Mouse (Mus musculus) 3T3-L1 (cell line): ENCODE data around the gene Plppr1.

Source experiments
- DNase-seq: peaks from one replicate; pipeline ENCODE4 v3.0.0-alpha.2; 2015; ENCODE audit warnings: low read depth, low spot score

Gene Plppr1

GRCm38 (mm10) chr4:49118842-49119241 lies 59.8 kb downstream of the Plppr1 start:
- DNase-seq, result no peak

DNA sequence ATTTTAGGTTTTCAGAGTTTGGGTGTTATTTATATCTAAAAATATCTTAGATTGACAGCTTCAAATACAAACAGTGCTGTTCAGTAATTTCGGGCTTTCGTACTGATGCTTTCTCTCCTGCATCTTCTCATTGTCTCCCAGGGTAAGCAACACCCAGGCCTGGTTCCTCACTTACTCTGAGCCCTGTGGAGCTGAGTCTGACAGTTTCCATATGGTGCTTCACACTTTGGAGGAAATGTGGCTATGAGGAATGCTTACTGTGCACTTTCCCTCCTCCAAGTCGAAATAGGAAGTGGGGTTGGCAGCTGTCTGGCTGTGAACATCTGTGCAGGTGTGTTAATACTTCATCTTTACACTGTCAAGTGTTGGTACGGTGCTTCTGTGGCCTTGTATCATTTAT lies 85.7 kb downstream of the Plppr1 start:
- no peak for DNase-seq

DNA sequence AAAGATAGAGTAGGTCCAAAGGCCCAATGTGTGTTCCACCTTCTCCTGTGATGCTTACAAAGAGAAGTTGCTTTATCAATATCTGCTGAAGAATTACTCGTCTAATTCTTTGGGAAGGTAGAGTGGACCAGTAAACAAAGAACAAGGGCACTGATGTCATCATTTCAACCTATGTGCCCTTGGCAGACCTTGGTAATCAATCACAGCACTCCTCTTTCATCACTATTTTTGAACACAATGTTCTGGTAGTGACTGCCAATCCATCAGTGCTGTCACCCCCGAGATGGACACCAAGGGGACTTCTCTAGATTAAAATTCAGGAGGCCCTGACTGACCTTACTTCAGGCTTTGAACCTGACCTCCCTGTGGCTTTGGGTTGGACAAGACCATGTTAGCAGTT lies 89.7 kb downstream of the Plppr1 start:
- no peak for DNase-seq

- DNase-seq, result no peak
Measured at GRCm38 (mm10) chr4:49149251-49149650, 90.2 kb downstream of the Plppr1 start.

DNA sequence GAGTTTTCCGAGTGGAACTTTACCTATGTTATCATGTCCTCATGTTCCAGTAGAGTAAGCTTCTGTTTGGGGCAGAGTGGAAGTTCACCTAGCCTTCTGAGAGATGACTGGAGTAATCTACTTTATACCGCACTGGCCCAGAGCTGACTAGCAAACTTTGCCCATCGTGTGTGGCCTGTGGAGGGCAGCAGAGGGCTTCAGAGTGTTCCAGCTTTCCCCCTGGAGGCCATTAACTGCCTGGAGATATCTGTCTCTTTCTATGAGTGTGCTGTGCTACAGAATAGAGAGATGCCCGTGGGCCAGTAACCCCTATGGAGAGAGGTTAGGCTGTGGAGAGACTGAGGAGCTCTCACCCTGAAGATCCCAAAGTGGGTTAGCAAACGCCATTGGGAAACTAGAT lies 94.8 kb downstream of the Plppr1 start:
- DNase-seq, result peak; percentile 43

GRCm38 (mm10) chr4:49156781-49157180 lies 97.7 kb downstream of the Plppr1 start:
- no peak for DNase-seq

DNA sequence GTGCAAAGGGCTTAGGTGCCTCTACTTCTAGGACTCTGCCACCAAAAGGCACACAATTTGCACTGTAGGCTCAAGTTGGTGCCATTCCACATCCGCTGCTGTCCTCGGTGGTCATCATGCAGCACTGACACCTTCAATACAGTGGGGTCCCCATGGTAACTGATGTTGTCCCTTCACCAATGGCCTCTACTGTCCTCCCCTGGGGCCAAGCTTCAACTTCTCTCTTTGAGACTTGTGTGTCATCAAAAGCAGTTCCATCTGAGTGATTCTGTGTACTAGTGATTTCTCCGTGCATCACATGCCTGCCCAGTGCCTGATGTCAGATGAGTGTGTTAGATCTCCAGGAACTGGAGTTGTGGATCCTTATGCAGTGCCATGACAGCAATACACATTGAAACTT lies 104.2 kb downstream of the Plppr1 start:
- no peak for DNase-seq

- DNase-seq, result no peak
Measured at GRCm38 (mm10) chr4:49166391-49166790, 107.3 kb downstream of the Plppr1 start.

DNA sequence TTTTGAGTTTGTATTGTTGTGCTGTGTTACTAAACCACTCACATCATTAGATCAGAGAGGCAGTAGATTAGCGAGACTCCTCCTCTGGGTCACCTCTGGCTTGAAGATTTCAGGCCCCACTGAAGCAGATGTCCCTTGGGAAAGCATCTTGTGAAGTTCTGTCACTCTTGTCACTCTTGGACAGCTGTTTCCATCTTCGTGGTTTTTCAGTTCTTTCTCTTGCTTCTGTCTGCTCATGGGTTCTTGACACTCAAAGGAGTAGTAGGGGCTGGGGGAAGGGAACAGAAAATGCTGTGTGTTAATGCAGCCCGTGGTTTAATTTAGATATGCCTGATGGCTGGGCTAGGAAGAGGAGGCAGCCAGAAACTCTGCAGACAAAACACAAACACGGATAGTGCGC lies 108.0 kb downstream of the Plppr1 start:
- no peak for DNase-seq

DNA sequence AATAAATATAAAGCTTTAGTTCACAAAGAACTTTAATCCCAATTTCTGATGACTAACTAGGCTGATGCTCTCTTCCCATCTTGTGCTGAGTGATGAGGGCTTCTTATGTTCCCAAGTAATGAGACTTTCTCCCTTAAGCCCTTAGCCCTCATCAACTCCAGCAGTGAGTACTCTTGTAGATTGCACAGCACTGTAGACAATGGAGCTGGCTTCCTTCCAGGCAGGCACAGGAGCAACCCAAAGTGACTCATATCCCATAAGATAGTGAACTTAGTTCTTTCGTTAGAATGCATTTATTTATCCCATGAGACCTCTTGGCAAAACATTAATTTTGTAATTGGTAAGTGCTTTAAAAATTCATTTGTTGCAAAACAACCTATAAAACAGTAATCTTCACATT lies 110.4 kb downstream of the Plppr1 start:
- peak; percentile 12 for DNase-seq

- no peak for DNase-seq
Measured at GRCm38 (mm10) chr4:49178101-49178500, 119.0 kb downstream of the Plppr1 start.

DNA sequence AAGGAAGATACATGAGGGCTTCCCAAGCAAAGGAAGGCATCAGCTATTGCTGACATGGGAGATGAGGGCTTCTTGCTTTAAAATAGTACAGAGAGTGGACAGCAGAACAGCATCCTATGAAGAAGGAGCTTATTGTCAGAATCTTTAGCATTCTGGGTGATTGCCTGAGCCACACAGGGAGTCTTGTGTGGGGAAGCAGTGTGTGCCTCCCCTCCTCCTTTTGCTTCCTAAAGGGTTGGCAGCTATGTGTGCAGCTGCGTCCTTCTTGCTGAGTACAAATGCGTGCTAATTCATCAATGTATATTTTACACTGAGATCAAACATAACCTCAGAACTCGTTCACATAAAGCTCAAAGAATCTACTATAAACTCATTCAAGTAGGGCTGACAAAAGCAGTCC lies 119.8 kb downstream of the Plppr1 start:
- no peak for DNase-seq

DNA sequence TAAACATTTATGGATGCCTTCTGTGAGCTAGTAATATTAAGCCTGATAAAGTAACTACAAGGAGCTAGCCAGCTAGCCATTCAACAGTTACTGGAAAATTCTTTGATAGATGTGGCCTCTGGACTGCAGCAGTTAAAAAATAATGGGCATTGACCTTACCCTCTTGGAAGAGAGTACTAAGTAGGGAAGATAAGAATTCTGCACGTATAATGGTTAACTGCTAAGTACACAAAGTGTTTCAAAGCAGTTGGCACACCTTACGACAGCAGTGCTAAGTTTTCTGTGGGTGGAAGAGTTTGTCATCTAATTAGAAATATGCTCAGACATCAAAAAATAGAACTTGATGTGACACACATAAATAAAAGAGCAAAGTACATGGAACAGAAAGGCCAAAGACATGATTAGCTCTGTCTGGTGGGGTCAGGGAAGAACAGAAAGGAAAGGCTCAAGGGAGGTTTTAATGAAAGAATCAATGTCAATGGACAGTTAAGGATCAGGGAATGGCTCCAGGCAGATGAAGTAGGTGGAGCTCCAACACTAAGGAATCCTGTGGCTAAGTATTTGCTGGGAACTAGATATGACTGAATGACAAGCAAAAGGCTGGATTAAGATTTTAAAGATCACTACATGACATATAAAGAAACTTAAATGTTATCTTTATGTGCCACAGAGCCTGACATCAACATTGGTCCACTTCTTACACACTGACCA lies 120.6 kb downstream of the Plppr1 start:
- no peak for DNase-seq

GRCm38 (mm10) chr4:49189991-49190526 lies 131.0 kb downstream of the Plppr1 start:
- DNase-seq, result no peak

- peak; percentile 13 for DNase-seq
Measured at GRCm38 (mm10) chr4:49197125-49197747, 138.2 kb downstream of the Plppr1 start.

DNA sequence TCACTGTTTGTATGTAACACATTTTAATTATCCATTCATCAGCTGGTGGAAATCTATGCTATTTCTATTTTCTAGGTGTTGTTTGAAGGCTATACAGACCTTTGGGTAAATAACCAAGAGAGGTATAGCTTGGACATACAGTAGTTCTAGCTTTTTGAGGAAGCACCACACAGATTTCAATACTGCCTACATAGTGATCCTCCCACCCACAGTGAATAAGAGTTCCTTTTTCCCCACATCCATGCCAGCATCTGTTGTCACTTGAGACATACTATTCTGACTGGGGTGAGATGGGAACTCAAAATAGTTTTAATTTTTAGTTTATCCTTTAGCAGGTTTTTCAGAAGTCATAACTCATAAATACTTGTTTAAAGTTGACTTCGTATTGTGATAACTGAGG lies 151.4 kb downstream of the Plppr1 start:
- no peak for DNase-seq

- no peak for DNase-seq
Measured at GRCm38 (mm10) chr4:49211582-49211981, 152.5 kb downstream of the Plppr1 start.

DNA sequence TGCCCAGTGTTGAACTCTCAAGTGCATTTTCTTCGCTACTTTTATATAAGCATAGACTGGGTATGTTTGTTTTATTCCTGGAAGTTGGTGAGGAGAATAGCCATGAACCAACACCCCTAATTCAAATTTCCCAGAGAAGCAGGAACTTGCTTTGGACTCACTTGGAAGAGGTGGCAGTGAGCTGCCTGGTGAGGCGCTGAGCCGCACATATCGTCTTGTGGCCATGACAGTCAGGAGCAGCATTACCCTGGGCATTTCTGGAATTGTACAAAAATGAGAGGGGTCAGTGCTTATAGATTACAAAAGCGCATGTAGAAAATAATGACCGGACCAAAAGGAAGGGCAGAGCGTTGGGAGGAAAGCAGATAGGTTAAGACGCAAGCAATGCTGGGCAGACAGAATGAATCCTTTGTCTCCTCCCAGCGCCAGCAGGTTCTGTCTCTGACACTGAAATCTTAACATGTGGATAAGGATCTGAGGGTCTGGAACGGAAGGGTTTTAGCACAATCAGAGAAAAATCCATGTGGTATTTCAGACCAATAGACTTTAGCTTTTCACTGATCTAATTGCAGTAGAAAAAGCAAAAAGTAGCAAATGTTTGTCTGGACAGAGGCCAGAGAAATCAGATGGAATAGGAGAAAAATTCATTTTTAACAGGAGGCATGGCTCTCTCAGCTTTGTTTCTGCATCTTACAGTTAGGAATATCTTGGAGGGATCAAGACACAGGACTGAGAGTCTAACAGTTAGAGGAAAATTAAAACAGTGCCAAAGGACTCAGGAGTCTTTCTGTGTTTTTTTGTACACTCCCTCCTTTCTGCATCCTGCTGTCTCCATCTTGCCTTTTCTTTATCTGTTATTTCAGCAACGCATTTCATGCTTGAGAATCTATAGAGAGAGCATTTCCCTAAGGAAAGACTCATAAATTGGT lies 153.8 kb downstream of the Plppr1 start:
- DNase-seq, result no peak

- DNase-seq, result no peak
Measured at GRCm38 (mm10) chr4:49214341-49214740, 155.3 kb downstream of the Plppr1 start.

DNA sequence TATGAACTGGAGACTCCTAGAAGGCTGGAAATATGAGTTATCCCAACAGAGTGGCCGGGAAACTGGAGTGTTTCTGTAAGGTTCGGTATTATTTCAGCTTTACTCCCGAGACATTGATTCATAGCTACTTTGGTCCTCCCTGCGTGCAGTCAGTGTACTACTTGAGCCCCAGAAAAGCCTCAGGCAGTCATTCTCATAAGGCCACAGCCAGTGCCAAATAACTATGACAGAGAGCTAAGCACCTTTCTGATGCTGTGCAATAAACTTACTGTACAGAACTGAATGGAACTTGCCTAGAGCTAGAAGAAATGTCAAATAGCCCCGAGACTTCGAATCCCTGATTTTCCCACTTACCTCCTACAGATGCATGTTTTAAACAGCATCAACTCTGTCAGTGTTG lies 164.4 kb downstream of the Plppr1 start:
- no peak for DNase-seq

GRCm38 (mm10) chr4:49225021-49225420 lies 165.9 kb downstream of the Plppr1 start:
- DNase-seq, result no peak
